Mouse (Mus musculus) thymus, adult 2 months (tissue): ENCODE results near the gene Gli2.

Experiments
- CTCF ChIP-seq: fragments of 200-500 bp; IDR thresholded peaks from 2 replicates; pipeline ENCODE4 v1.5.1; 2012; ENCODE audit warnings: mild to moderate bottlenecking, control low read depth, low read length, moderate library complexity, borderline replicate concordance; ENCODE audit not compliant: control insufficient read depth, poor library complexity, insufficient read depth; ENCODE audit errors: extremely low read depth
- POLR2A ChIP-seq: fragments of 200-500 bp; IDR thresholded peaks from 2 replicates; pipeline ENCODE4 v1.6.1; 2012; ENCODE audit warnings: mild to moderate bottlenecking, low read length, control low read depth, moderate library complexity; ENCODE audit not compliant: control insufficient read depth, poor library complexity, insufficient read depth; ENCODE audit errors: extremely low read depth

GRCm38 (mm10) chr1:118955791-118956190, 97.6 kb downstream of the Gli2 start:
- TF ChIP-seq CTCF, result no peak
- no peak for TF ChIP-seq POLR2A
